Mouse (Mus musculus) MEL (cell line): Measurements from ENCODE around the gene Tjp2. TPM values are rescaled to one million over a fixed set of nuclear protein-coding genes. Genes with fewer than 3 reads are reported as not detected.

Source experiments
- DNase-seq: peaks from one replicate; pipeline ENCODE4 v3.0.0; 2011; ENCODE audit warnings: low read depth, low spot score
- H3K27ac ChIP-seq: 2 replicates; pipeline ENCODE4 v1.5.1; 2012; ENCODE audit warnings: low read depth, mild to moderate bottlenecking, control low read depth, low read length, moderate library complexity; ENCODE audit not compliant: control insufficient read depth
- H3K27me3 ChIP-seq, 2 experiments: fragments of 150-350 bp in 1 of 2; sonication (generic) in 1 of 2; 2 replicates each; pipeline ENCODE4 v1.6.1; 2012; ENCODE audit warnings: low read length in 2 of 2, mild to moderate bottlenecking in 2 of 2, improper control_type of control experiment in 1 of 2, moderate library complexity in 1 of 2; ENCODE audit not compliant: insufficient read depth in 2 of 2, control insufficient read depth in 1 of 2
- H3K36me3 ChIP-seq, 2 experiments: 2 replicates each; pipeline ENCODE4 v1.6.1; 2012 to 2014; ENCODE audit warnings: low read length in 2 of 2, improper control_type of control experiment in 1 of 2, inconsistent platforms in 1 of 2, mild to moderate bottlenecking in 1 of 2; ENCODE audit not compliant: insufficient read depth in 2 of 2, control insufficient read depth in 1 of 2
- H3K4me1 ChIP-seq, 2 experiments: fragments of 150-350 bp in 1 of 2; sonication (generic) in 1 of 2; 2 replicates each; pipeline ENCODE4 v1.6.1; 2012; ENCODE audit warnings: low read length in 2 of 2, improper control_type of control experiment in 1 of 2, mild to moderate bottlenecking in 1 of 2; ENCODE audit not compliant: insufficient read depth in 2 of 2, control insufficient read depth in 1 of 2
- H3K4me3 ChIP-seq, 2 experiments: fragments of 150-350 bp in 1 of 2; sonication (generic) in 1 of 2; 2 replicates each; pipeline ENCODE4 v1.5.1; 2012; ENCODE audit warnings: low read depth in 2 of 2, low read length in 2 of 2, mild to moderate bottlenecking in 2 of 2, moderate library complexity in 2 of 2, control low read depth in 1 of 2, improper control_type of control experiment in 1 of 2; ENCODE audit not compliant: control insufficient read depth in 1 of 2, insufficient read depth in 1 of 2
- H3K79me2 ChIP-seq: 2 replicates; pipeline ENCODE4 v1.6.1; 2012; ENCODE audit warnings: mild to moderate bottlenecking, low read length, moderate library complexity; ENCODE audit not compliant: control insufficient read depth, poor library complexity, insufficient read depth
- H3K9ac ChIP-seq: 2 replicates; pipeline ENCODE4 v1.6.1; 2012; ENCODE audit warnings: low read depth, mild to moderate bottlenecking, control low read depth, low read length, moderate library complexity; ENCODE audit not compliant: control insufficient read depth, poor library complexity, severe bottlenecking
- H3K9me3 ChIP-seq: fragments of 150-350 bp; sonication (generic); replicated peaks from 2 replicates; pipeline ENCODE4 v1.6.1; 2012; ENCODE audit warnings: mild to moderate bottlenecking, low read length, improper control_type of control experiment, moderate library complexity; ENCODE audit not compliant: insufficient read depth
- CHD1 ChIP-seq: IDR thresholded peaks from 2 replicates; pipeline ENCODE4 v1.6.1; 2012; ENCODE audit warnings: low read depth, mild to moderate bottlenecking, inconsistent platforms, low read length, improper control_type of control experiment
- CTCF ChIP-seq, 3 experiments: IDR thresholded peaks in 2 of 3; conservative IDR thresholded peaks in 1 of 3; 2 replicates each; pipeline ENCODE4 v1.5.1; 2011 to 2012; ENCODE audit warnings: low read length in 3 of 3, low read depth in 2 of 3, mild to moderate bottlenecking in 2 of 3, improper control_type of control experiment in 1 of 3, inconsistent platforms in 1 of 3, mixed read lengths in 1 of 3, moderate library complexity in 1 of 3; ENCODE audit not compliant: control insufficient read depth in 1 of 3, insufficient read depth in 1 of 3, poor library complexity in 1 of 3, severe bottlenecking in 1 of 3
- E2F4 ChIP-seq: IDR thresholded peaks from 2 replicates; pipeline ENCODE4 v1.6.1; 2011; ENCODE audit warnings: low read depth, low read length, improper control_type of control experiment, borderline replicate concordance
- ELF1 ChIP-seq: IDR thresholded peaks from 2 replicates; pipeline ENCODE4 v1.6.1; 2014; ENCODE audit warnings: low read depth, mild to moderate bottlenecking, inconsistent platforms, low read length, improper control_type of control experiment, moderate library complexity
- ETS1 ChIP-seq: IDR thresholded peaks from 2 replicates; pipeline ENCODE4 v1.6.1; 2012; ENCODE audit warnings: low read depth, mild to moderate bottlenecking, inconsistent platforms, low read length, improper control_type of control experiment, moderate library complexity
- GATA1 ChIP-seq: IDR thresholded peaks from 2 replicates; pipeline ENCODE4 v1.6.1; 2011; ENCODE audit warnings: low read depth, low read length, improper control_type of control experiment
- HCFC1 ChIP-seq: IDR thresholded peaks from 2 replicates; pipeline ENCODE4 v1.6.1; 2012; ENCODE audit warnings: low read depth, mild to moderate bottlenecking, inconsistent platforms, low read length, improper control_type of control experiment, moderate library complexity
- KAT2A ChIP-seq: conservative IDR thresholded peaks from 2 replicates; pipeline ENCODE4 v1.6.1; 2012; ENCODE audit warnings: low read depth, low read length, improper control_type of control experiment, inconsistent platforms
- MAX ChIP-seq: IDR thresholded peaks from 2 replicates; pipeline ENCODE4 v1.6.1; 2011; ENCODE audit warnings: low read length, improper control_type of control experiment
- MAZ ChIP-seq: IDR thresholded peaks from 2 replicates; pipeline ENCODE4 v1.6.1; 2012; ENCODE audit warnings: low read depth, mild to moderate bottlenecking, inconsistent platforms, low read length, improper control_type of control experiment
- POLR2A ChIP-seq, 2 experiments: IDR thresholded peaks; 2 replicates each; pipeline ENCODE4 v1.6.1; 2011 to 2012; ENCODE audit warnings: low read length in 2 of 2, mild to moderate bottlenecking in 2 of 2, control low read depth in 1 of 2, improper control_type of control experiment in 1 of 2, low read depth in 1 of 2, moderate library complexity in 1 of 2; ENCODE audit not compliant: control insufficient read depth in 1 of 2, insufficient read depth in 1 of 2, poor library complexity in 1 of 2
- POLR2AphosphoS2 ChIP-seq: IDR thresholded peaks from 2 replicates; pipeline ENCODE4 v1.6.1; 2011; ENCODE audit warnings: low read length, improper control_type of control experiment
- POLR2AphosphoS5 ChIP-seq: IDR thresholded peaks from 2 replicates; pipeline ENCODE4 v1.6.1; 2012; ENCODE audit warnings: low read depth, borderline replicate concordance, mild to moderate bottlenecking, inconsistent platforms, low read length, moderate library complexity, mixed read lengths
- SIN3A ChIP-seq: IDR thresholded peaks from 2 replicates; pipeline ENCODE4 v1.6.1; 2012; ENCODE audit warnings: low read length, improper control_type of control experiment, inconsistent platforms
- SMC3 ChIP-seq: IDR thresholded peaks from 2 replicates; pipeline ENCODE4 v1.6.1; 2011; ENCODE audit warnings: low read depth, low read length, improper control_type of control experiment
- TAL1 ChIP-seq: IDR thresholded peaks from 2 replicates; pipeline ENCODE4 v1.6.1; 2012; ENCODE audit warnings: mild to moderate bottlenecking, inconsistent platforms, low read length, moderate library complexity, mixed read lengths
- TCF12 ChIP-seq: IDR thresholded peaks from 2 replicates; pipeline ENCODE4 v1.6.1; 2014; ENCODE audit warnings: low read depth, mild to moderate bottlenecking, inconsistent platforms, low read length, improper control_type of control experiment, moderate library complexity
- ZMIZ1 ChIP-seq: IDR thresholded peaks from 2 replicates; pipeline ENCODE4 v1.6.1; 2012; ENCODE audit warnings: low read depth, mild to moderate bottlenecking, inconsistent platforms, low read length, improper control_type of control experiment, moderate library complexity
- ZNF384 ChIP-seq: IDR thresholded peaks from 2 replicates; pipeline ENCODE4 v1.6.1; 2012; ENCODE audit warnings: low read depth, mild to moderate bottlenecking, inconsistent platforms, low read length, improper control_type of control experiment
- polyA plus RNA-seq, 2 experiments: library from polyadenylated mRNA; stranded (reverse) in 1 of 2; unstranded in 1 of 2; fragments of >175 nt in 1 of 2; fragments of >200 nt in 1 of 2; gene quantifications; 2 replicates each; pipeline versions ENCODE4 v1.2.1 to v1.2.4; 2012; ENCODE audit warnings: low replicate concordance in 2 of 2, low read depth in 1 of 2; ENCODE audit not compliant: insufficient read length in 2 of 2, insufficient read depth in 1 of 2, missing spikeins in 1 of 2
- total RNA-seq: library from RNA; depleted of rRNA; stranded (reverse); fragments of 300-350 nt; gene quantifications from 2 replicates; pipeline ENCODE4 v1.2.3, GENCODE M21; 2012

Gene Tjp2
- total and polyA plus RNA-seq, 3 experiments, result 3.0 to 8.3 TPM; not detected in 1

- H3K4me3 ChIP-seq, result no peak overlapping the region
- no peak for DNase-seq
- no peak for TF ChIP-seq TAL1
- no peak for TF ChIP-seq POLR2AphosphoS5
- no peak for TF ChIP-seq POLR2AphosphoS2
- TF ChIP-seq KAT2A, result no peak
- no peak for TF ChIP-seq GATA1
- TF ChIP-seq ZNF384, result no peak
- TF ChIP-seq, all 39 proteins: peak for 0
- no peak overlapping the region for H3K9ac ChIP-seq
- no peaks in the 10 kb centered on the region for H3K79me2 ChIP-seq
- no peaks in the 10 kb centered on the region for H3K27me3 ChIP-seq
- H3K36me3 ChIP-seq, result no peaks in the 10 kb centered on the region
- no peaks in the 10 kb centered on the region for H3K4me1 ChIP-seq
- H3K9me3 ChIP-seq, result no peaks in the 10 kb centered on the region
- H3K27ac ChIP-seq, result no peak overlapping the region
Observed at GRCm38 (mm10) chr19:24134144-24134911, 90.5 kb downstream of the Tjp2 start.

GRCm38 (mm10) chr19:24123534-24124290, 101.1 kb downstream of the Tjp2 start:
- no peak for DNase-seq
- TF ChIP-seq HCFC1, result no peak
- no peak for TF ChIP-seq POLR2AphosphoS5
- no peak for TF ChIP-seq MAZ
- TF ChIP-seq SMC3, result no peak
- TF ChIP-seq E2F4, result no peak
- TF ChIP-seq CTCF (IDR thresholded peaks at IDR 0.05 in 2 of 3, conservative IDR thresholded peaks at IDR 0.05 in 1 of 3; ENCODE audit: control insufficient read depth in 1 of 3, insufficient read depth in 1 of 3, low read depth in 2 of 3, low read length in 3 of 3, poor library complexity in 1 of 3, severe bottlenecking in 1 of 3), result no peak
- TF ChIP-seq TCF12, result no peak
- no peak for TF ChIP-seq TAL1
- no peak for TF ChIP-seq ZMIZ1
- no peak for TF ChIP-seq CHD1
- TF ChIP-seq SIN3A, result no peak
- TF ChIP-seq ELF1, result no peak
- TF ChIP-seq ETS1, result no peak
- no peak for TF ChIP-seq MAX
- no peak for TF ChIP-seq POLR2A (IDR thresholded peaks at IDR 0.05; ENCODE audit: control insufficient read depth in 1 of 2, insufficient read depth in 1 of 2, low read depth in 1 of 2, low read length in 2 of 2, poor library complexity in 1 of 2)
- TF ChIP-seq, all 39 proteins: peak for 0
- peaks cover 0 to 4% of the 10 kb centered on the region in 2 experiments; a peak in 2 of 4 replicates for H3K4me1 ChIP-seq
- H3K27ac ChIP-seq, result no peak overlapping the region
- no peaks in the 10 kb centered on the region for H3K27me3 ChIP-seq
- no peak overlapping the region for H3K4me3 ChIP-seq
- peaks cover 0 to 4% of the 10 kb centered on the region in 2 experiments; a peak in 2 of 4 replicates for H3K36me3 ChIP-seq
- H3K79me2 ChIP-seq, result no peaks in the 10 kb centered on the region
- H3K9me3 ChIP-seq, result no peaks in the 10 kb centered on the region
- no peak overlapping the region for H3K9ac ChIP-seq
